Mouse (Mus musculus): ENCODE data around the gene Evi2b.

Evi2b gene

DNA sequence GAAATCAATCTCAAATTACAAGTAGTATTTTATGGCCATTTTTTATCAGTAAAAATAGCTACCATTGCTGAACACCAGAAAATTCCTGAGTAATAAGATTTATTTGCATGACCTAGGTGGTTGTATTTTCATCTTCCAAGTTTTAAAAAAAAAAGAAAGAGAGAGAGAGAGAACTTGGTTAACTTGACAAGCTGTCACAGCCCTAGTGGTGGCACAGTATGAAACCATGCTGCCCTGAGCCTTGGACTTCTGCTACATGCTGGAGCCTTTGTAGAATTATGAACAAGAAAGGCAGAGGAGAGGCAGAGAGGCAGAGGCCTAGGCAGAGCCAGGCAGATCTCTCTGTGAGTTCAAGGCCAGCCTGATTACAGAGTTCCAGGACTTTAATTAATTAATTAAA, 1.6 kb downstream of the Evi2b start:
- no peak for DNase-seq (ENCODE audit: low spot score in 2 of 2)

DNA sequence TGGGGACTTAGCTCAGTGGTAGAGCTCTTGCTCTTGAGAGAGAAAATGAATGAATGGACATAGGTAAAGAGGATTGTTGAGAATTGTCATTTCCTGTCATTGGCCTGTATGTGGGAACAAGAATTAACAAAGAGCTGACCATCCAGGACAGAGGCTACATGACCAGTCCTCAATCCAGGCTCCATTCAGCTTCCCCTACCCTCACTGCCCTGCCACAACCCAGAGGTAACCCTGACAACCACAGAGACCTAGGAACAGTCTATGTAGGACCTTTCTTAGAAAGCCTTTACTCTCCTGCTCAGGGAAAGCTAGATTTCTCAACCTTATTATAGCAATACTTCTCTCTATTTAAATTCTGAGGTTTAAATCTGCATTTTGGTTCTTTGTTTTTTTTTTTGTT, 2.8 kb downstream of the Evi2b start:
- no peak for DNase-seq (ENCODE audit: low spot score in 2 of 2)

DNA sequence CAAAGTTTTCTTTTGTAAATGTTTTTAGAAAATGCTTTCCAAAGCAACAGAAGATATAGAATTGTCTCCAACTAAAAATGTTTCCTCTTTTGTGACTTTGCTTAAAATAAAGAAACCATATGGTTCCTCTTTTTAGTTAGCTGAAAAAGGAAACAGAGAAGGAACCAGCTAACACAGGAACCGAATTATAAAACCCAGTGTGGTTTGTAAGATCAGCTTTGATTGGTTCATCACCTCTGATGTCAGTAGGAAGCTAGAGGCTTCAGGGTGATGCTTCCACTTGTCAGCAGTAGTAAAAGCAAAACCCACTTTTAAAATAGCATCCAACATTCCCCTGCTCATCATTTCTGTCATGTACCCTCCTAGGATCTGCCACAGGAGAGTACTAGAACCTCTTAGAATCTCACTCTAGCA, 3.7 kb downstream of the Evi2b start:
- no peak for DNase-seq (ENCODE audit: low spot score in 2 of 2)

- no peak for DNase-seq (ENCODE audit: low spot score in 2 of 2)
Observed at GRCm38 (mm10) chr11:79519299-79519698, 4.3 kb downstream of the Evi2b start.

- no peak for DNase-seq (ENCODE audit: low spot score in 2 of 2)
Observed at GRCm38 (mm10) chr11:79515798-79516197, 7.8 kb downstream of the Evi2b start.

DNA sequence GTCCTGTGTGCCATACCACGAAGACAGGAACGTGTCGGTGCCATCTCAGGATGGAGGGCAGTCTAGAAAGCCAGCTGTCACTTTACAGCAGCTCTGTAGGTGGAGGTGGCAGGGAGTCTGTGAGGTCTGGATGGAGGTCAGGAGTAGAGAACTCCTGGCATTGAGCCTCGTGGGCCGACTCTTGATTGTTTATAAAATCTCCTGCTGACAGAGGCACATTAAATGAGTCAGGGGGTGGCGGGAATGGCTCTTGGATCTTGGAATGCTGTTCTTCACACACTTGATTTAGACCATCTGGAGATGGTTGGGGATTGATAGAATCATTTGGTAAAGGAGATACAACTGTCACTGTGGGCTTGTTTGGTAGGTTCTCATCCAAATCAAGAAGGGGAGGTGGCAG, 8.2 kb downstream of the Evi2b start:
- DNase-seq (ENCODE audit: low spot score in 2 of 2), result no peak

GRCm38 (mm10) chr11:79511970-79512369, 11.6 kb downstream of the Evi2b start:
- DNase-seq (ENCODE audit: low spot score in 2 of 2), result no peak

GRCm38 (mm10) chr11:79504506-79504905, 19.1 kb downstream of the Evi2b start:
- DNase-seq (ENCODE audit: low spot score in 2 of 2), result no peak

DNA sequence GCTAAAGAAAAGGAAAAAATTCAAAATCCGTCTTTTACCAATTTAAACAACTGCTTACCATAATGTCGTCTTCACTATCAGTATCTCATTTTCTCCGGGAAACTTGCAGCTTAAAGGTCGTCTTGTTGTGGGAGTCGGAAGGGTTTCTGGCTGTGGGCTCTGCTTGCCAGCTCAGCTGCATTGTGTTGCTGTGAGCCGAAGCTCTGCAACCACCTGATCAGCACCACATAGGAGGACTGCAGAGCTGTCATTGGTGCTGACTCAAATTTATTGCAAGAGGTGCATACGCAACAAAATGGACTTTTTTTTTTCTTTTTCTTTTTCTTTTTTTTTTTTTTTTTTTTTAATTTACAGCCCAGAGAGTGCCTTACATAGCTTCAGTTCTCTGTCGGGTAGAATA, 19.7 kb downstream of the Evi2b start, which contains the start of gene Omg:
Gene Omg (minus strand): TSS at position 240 of the 400 bp plus-strand sequence.
- no peak for DNase-seq (ENCODE audit: low spot score in 2 of 2)

GRCm38 (mm10) chr11:79502917-79503316, 20.6 kb downstream of the Evi2b start:
- no peak for DNase-seq (ENCODE audit: low spot score in 2 of 2)

- DNase-seq (ENCODE audit: low spot score in 2 of 2), result no peak
Observed at GRCm38 (mm10) chr11:79494976-79495800, 28.4 kb downstream of the Evi2b start.

- DNase-seq (ENCODE audit: low spot score in 2 of 2), result no peak
Observed at GRCm38 (mm10) chr11:79484721-79485120, 38.8 kb downstream of the Evi2b start.

DNA sequence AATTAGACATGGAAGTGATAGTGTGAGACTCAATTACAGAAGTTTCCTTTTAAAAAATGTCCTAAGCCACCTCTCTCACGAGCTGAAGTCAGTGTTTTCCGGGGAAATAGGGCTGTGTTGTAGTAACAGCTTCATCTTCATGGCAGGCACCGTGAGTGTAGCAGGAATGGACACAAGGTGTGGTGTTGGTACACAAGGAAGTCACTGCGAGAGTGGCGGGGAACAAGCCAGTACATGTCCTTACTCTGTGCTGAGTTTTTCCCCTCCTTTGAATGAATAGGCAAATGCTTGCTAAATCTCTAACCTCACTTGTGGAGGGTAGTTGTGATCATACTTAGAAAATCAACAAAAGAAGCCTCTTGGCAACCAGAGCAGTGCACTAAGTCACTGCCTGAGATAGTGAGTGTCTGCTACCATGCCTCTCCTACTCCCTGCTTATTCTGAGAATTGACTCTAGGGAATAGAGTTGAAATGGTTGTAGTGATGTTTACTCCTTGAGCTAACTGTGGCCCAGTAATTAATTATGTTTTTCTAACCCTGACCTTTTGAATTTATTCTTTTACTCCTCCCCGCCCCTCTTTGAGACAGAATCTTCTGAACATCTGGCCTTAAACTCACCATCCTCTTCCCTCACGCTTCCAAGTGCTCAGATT, 39.6 kb downstream of the Evi2b start:
- no peak for DNase-seq (ENCODE audit: low spot score in 2 of 2)

DNA sequence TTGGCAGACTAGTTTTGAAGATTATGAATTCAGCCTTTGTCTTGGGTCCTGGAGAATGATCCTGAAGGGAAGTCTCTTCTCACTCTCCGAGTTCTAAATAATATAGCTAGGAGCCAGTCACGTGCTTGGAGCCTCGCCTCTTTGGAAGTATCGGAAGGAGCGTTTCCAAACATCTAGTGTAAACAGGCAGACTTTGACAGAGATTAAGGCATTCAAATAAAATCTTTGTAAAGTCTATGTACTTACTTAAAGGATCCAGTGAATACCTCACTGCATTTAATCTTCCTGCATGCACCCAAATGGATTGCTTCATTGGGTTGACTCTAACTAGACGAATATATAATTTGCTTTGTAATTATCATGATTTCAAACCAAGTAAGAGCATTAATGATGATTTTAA, 40.2 kb downstream of the Evi2b start:
- DNase-seq (ENCODE audit: low spot score in 2 of 2), result no peak

DNA sequence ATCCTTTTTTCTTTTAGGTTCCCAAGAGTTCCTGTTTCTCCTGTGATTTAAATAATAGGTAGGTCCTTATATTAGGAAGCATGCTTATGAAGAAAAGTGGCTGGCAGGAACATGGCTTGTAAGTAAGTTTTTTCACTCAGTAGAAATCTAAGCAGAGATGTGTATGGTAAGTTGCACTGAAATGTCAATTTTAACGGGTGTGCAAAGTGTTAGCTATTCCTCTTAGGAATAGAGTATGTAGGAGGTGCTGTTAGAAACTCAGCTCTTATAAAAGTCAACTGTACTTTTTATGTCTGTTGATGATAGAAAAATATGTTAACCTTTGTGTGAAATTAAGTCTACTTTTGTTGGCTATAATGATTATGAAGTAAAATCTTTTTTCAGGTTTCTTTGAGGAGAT, 55.5 kb downstream of the Evi2b start:
- DNase-seq (ENCODE audit: low spot score in 2 of 2), result no peak

All from cerebellum, postnatal 4 days (tissue).